Mouse (Mus musculus) heart, adult 10 weeks (tissue): ENCODE measurements around the gene Klhdc7b. TPM values are rescaled to one million over a fixed set of nuclear protein-coding genes. Genes with fewer than 3 reads are reported as not detected.

Source experiments
- polyA plus RNA-seq: library from polyadenylated mRNA; stranded (reverse); fragments of 350-450 nt; fragmentation: Illumina TruSeq; extraction: RNeasy Lipid Tissue Mini Kit (QIAGEN cat#74804); gene quantifications from one replicate; pipeline ENCODE4 v1.2.3, GENCODE M21; 2014; ENCODE audit warnings: low read depth, low replicate concordance

Klhdc7b gene
- polyA plus RNA-seq: not detected

GRCm38 (mm10) chr15:89384617-89385016 is at the start of gene Klhdc7b:
Gene Klhdc7b, plus strand, starts transcription at chr15:89384917.

DNA sequence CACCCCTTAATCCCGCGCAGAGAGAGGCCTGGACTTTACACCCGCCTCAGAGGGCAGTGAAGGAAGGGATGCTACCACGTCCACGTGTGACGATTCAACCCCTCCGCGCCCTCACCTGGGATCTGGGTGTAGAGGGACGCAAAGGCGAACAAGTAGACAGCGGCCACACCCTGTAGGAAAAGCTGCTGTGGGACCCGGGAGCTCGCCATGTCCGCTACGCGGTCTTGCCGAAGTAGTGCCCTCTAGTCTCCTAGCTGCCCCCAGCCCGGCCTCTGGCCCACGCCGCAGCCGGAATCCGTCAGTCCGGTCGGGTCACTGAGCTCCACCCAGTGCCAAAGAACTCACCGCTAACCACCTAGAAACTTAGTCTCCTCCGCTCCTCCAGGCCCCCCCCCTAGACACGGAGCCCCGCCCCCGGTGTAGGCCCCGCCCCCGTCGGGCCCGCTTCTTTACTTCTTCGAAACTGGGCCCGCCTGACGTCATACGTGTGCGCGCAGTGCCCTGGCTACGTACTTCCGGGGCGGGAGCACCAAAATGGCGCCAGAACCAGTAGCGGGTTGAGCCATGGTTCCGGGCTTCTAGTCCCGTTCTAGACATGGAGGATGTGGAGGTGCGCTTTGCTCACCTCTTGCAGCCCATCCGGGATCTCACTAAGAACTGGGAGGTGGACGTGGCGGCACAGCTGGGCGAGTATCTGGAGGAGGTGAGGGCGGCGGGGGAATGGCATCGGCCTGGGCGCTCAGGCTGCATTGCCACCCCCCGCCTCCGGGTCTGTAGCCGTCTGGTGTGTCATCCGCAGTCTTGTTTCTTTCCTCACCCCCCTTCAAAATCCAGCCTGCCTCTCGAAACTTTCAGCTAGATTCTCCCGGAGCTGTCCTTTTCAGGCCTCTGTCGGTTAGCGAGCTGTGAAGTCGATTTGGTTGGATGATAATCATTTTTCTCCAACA is 29.2 kb upstream of the Klhdc7b start, which contains the start of the genes Lmf2 and Ncaph2:
TSS of gene Lmf2 (minus strand) at position 419 of the 947 bp plus-strand sequence.
TSS of gene Ncaph2 (plus strand) at position 479 of the 947 bp plus-strand sequence.

DNA sequence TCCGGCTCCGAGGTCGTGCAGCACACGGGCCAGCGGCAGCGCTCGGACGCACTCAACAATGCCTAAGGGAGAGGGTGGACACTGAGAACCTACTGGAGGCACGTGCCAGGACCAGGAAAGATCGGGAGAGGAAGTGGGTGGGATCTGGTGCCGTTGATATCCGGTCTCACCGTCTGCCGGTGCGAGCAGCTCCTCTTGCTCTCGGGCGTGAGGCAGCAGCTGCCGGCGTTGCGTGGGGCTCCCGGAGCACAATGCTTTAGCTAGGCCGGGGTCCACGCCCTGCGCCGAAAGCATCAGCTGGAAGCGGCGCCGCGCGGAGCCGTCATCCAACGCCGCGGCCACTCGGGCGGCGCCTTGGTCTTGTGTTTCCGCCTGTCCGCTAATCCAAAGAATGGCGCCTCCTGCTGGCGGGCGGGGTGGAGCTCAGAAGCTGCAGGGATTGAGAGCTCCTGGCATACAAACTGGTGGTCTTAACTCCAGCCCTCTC is 10.9 kb upstream of the Klhdc7b start, which contains the start of gene Sco2:
TSS of gene Sco2 (minus strand) at position 85 of the 487 bp plus-strand sequence.

GRCm38 (mm10) chr15:89376957-89377356 is 7.8 kb upstream of the Klhdc7b start, which contains the start of gene Tymp:
Gene Tymp, minus strand, starts transcription at chr15:89377039.

DNA sequence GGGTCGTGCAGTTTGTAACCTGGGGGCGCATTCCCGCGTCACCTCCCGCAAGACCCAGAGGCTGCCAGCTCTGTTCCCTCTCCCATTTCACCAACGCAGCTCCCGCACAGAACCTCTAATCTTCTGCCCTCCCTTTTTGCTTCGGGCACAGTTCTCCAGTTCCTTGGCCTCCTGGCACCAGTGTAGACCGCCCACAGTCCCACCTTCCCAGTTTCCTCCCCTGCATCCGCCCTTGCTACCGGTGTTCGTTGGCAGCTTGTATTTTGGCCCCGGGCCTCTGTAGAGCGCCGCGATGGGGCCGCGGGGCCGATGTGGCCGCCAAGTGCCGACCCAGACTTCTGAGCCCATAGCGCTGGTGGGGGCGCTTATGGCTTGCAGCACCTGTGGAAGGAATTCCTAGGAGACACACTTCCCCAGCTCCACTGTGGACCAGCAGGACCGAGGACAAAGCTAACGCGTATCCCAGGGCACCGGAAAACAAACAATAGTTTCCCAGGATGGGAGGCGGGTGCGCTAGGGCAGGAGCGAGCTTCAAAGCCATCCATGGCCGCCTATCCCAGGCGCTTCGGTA is 5.8 kb upstream of the Klhdc7b start, which contains the start of gene Odf3b:
TSS of gene Odf3b (minus strand) at position 452 of the 571 bp plus-strand sequence.

DNA sequence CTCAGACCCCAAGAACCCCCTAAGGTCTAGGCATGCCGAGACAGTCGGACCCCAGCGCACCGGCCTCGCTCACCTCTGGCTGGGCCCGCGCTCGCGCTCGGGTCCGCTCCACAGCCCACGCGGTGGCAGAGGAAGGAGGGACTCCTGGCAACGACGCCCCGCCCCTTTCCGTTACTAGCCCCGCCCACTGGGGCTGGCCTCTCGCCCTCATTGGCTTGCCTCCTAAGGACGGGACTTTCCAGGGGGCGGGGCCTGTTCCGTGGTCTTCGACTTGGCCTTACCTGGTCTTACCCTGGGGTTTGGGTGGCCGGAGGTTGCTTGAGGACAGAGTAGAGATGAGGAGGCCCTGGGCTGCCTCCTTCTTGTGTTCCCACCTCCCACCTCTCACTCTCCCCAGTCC is 25.4 kb downstream of the Klhdc7b start, which contains the start of gene Syce3:
TSS of gene Syce3 (minus strand) at position 386 of the 400 bp plus-strand sequence.

DNA sequence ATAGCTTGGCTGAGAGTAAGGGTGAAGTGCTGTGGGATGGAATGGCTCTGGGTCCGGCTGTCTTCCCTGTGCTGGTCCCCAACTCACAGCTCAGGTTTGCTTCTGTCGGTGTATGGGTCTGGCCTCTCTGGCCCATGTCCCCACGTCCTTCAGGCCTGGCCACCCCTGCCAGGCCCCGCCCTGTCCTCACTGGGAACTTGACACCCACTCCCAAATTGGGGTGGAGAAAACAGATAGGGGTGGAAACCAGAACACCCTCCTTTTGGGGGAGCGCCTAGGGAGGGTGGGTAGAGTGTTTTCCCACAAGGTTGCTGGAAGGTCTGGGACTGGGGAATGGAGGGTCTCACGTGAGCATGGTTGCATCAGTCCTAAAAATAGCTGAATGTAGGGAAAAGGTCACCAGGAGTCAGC is 41.0 kb downstream of the Klhdc7b start, which contains the start of gene Cpt1b:
TSS of gene Cpt1b (minus strand) at position 153 of the 411 bp plus-strand sequence.

DNA sequence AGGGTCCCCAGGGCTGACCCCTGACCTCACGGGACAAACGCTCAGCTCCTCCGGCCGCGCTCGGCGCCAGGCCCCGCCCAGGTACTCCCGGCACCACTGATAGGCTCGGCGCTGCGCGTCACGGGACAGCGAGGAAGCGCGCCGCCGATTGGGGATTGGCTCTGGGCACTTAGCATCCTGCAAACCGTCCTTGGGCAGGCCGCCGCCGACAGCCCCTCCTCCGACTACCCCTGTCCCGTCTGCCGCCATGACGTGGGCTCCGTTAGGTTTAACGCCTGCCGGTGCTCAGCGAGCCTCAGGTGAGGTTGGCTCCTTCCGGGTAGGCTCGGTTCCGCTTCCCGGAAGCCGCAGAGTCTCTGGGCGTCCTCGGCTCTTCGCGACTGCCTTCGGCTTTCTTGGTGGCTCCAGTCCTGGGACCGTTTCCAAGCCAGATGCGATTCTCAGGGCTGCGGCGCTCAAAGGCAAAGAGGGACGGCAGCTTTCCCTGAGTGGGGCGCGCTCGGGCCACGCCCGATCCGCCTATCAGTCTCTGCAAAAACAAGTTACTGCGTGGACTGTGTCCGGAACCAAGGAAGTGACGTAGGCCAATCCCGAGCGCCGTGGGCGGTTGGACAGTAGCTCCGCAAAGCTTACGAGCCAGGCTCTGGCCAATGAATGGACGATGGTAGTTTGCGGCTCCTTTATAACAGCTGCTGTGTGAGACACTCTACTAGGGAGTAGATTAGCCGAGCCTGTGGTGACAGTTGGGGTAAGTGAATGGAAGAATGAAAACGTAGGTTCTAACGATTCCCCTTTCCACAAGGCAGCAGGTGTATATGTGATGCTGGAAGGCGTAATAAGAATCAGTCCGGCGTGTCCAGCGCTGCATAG is 44.9 kb downstream of the Klhdc7b start, which contains the start of the genes C730034F03Rik, Gm44502 and Chkb:
TSS of gene C730034F03Rik (plus strand) at position 238 of the 870 bp plus-strand sequence.
TSS of gene Gm44502 (minus strand) at position 345 of the 870 bp plus-strand sequence.
TSS of gene Chkb (minus strand) at position 557 of the 870 bp plus-strand sequence.

Other genes starting within 250 kb of the Klhdc7b start
- gene Mapk12, start 244.2 kb upstream of the Klhdc7b start, polyA plus RNA-seq: 34.4 TPM
- 3.5 TPM for gene Mapk11, start 235.3 kb upstream of the Klhdc7b start, polyA plus RNA-seq
- 81.6 TPM for gene Plxnb2, start 204.1 kb upstream of the Klhdc7b start, polyA plus RNA-seq
- gene Dennd6b, start 188.4 kb upstream of the Klhdc7b start, polyA plus RNA-seq: 16.5 TPM
- 49.4 TPM for gene Ppp6r2, start 173.4 kb upstream of the Klhdc7b start, polyA plus RNA-seq
- gene Sbf1, start 69.6 kb upstream of the Klhdc7b start, polyA plus RNA-seq: 45.0 TPM
- not detected for gene Adm2, start 62.2 kb upstream of the Klhdc7b start, polyA plus RNA-seq
- not detected for gene Miox, start 50.5 kb upstream of the Klhdc7b start, polyA plus RNA-seq
- gene Lmf2, start 29.3 kb upstream of the Klhdc7b start, polyA plus RNA-seq: 25.2 TPM
- 46.5 TPM for gene Ncaph2, start 29.2 kb upstream of the Klhdc7b start, polyA plus RNA-seq
- gene Sco2, start 11.1 kb upstream of the Klhdc7b start, polyA plus RNA-seq: 23.0 TPM
- 0.86 TPM for gene Tymp, start 7.9 kb upstream of the Klhdc7b start, polyA plus RNA-seq
- gene Odf3b, start 5.6 kb upstream of the Klhdc7b start, polyA plus RNA-seq: 2.5 TPM
- gene Syce3, start 25.6 kb downstream of the Klhdc7b start, polyA plus RNA-seq: not detected
- 568 TPM for gene Cpt1b, start 40.9 kb downstream of the Klhdc7b start, polyA plus RNA-seq
- 1.8 TPM for gene C730034F03Rik, start 44.7 kb downstream of the Klhdc7b start, polyA plus RNA-seq
- gene Gm44502, start 44.8 kb downstream of the Klhdc7b start, polyA plus RNA-seq: 1.3 TPM
- gene Chkb, start 45.0 kb downstream of the Klhdc7b start, polyA plus RNA-seq: 106 TPM
- 0.10 TPM for gene Mapk8ip2, start 69.0 kb downstream of the Klhdc7b start, polyA plus RNA-seq
- 13.2 TPM for gene Arsa, start 92.5 kb downstream of the Klhdc7b start, polyA plus RNA-seq
- 24.1 TPM for gene Shank3, start 114.7 kb downstream of the Klhdc7b start, polyA plus RNA-seq
- not detected for gene Acr, start 183.4 kb downstream of the Klhdc7b start, polyA plus RNA-seq
- 6.0 TPM for gene Rabl2, start 207.0 kb downstream of the Klhdc7b start, polyA plus RNA-seq